ENCODE assay signal across 26 mouse cellular contexts in genomic region chr9:29574548-29574947, GRCm38 (mm10).
A peak's percentile ranks its signal among the peaks of the same experiment; 100 is the strongest.
DNase-seq lines count a peak whose midpoint lies in the region; ATAC-seq and TF ChIP-seq lines count a peak whose summit lies in the region.
"Had no signal": no experiment of that assay in that cellular context is flagged by ENCODE, and none has a peak within 500 bp of the region (broad histone marks: within the 10 kb centered on the region; RNA-seq: fewer than 3 reads in every experiment).

No protein-coding gene starts in this region.

- no peak overlapping the region for H3K4me2 ChIP-seq in midbrain, postnatal 0 days (ENCODE audit: low read depth, low read length, poor library complexity, severe bottlenecking)
- H3K4me2 ChIP-seq in midbrain, embryonic 14.5 days (ENCODE audit: low read length): no peak overlapping the region
- H3K4me2 ChIP-seq: embryonic facial prominence, embryonic 13.5 days; forebrain, embryonic 12.5 days; forebrain, embryonic 15.5 days; heart, embryonic 13.5 days; hindbrain, embryonic 14.5 days had no signal

- 86% methylated on average over 5 of the region's 5 CpGs for WGBS in midbrain, postnatal 0 days
- WGBS in midbrain, embryonic 14.5 days: 88% methylated on average over 5 of the region's 5 CpGs

- peak; percentile 72 for DNase-seq in cerebellum, adult 11 months
- DNase-seq in cerebellum, adult 18-20 months: peak; percentile 73 to 76
- peak; percentile 97 for DNase-seq in cerebellum, adult 9-10 months
- DNase-seq in cerebellum, postnatal 25 days: peak; percentile 66 to 68
- DNase-seq in midbrain, postnatal 0 days (ENCODE audit: low spot score): no peak
- DNase-seq in kidney, adult 11 months: no peak
- no peak for DNase-seq in yolk sac, embryonic 10.5 days (ENCODE audit: low spot score)
- DNase-seq in midbrain, embryonic 14.5 days: no peak
- DNase-seq: adrenal gland, adult 2 months; adrenal gland, postnatal 14 days; embryo, embryonic 11 days; gastrocnemius, postnatal 25 days; heart, adult 18-20 months; heart, postnatal 14 days; heart, postnatal 4 days had no signal

- H3K4me1 ChIP-seq in midbrain, postnatal 0 days (ENCODE audit: insufficient read depth, low read length): peaks cover 4% of the 10 kb centered on the region
- no peaks in the 10 kb centered on the region for H3K4me1 ChIP-seq in midbrain, embryonic 14.5 days (ENCODE audit: control insufficient read depth, insufficient read depth, low read length)
- H3K4me1 ChIP-seq: embryonic facial prominence, embryonic 10.5 days; embryonic facial prominence, embryonic 13.5 days had no signal

- no peaks in the 10 kb centered on the region for H3K36me3 ChIP-seq in midbrain, postnatal 0 days (ENCODE audit: insufficient read depth, low read length)
- no peaks in the 10 kb centered on the region for H3K36me3 ChIP-seq in midbrain, embryonic 14.5 days (ENCODE audit: control insufficient read depth, insufficient read depth, low read length)
- H3K36me3 ChIP-seq: embryonic facial prominence, embryonic 10.5 days; embryonic facial prominence, embryonic 13.5 days; forebrain, embryonic 12.5 days; forebrain, embryonic 15.5 days; heart, embryonic 13.5 days had no signal

- H3K27ac ChIP-seq in midbrain, postnatal 0 days (ENCODE audit: low read depth, low read length): no peak overlapping the region
- H3K27ac ChIP-seq in midbrain, embryonic 14.5 days (replicated peaks; ENCODE audit: low read depth, low read length): no peak overlapping the region
- H3K27ac ChIP-seq: embryonic facial prominence, embryonic 10.5 days; embryonic facial prominence, embryonic 13.5 days; forebrain, embryonic 12.5 days; forebrain, embryonic 15.5 days; heart, embryonic 13.5 days; hindbrain, embryonic 14.5 days; hindbrain, postnatal 0 days had no signal

- H3K9ac ChIP-seq in midbrain, postnatal 0 days (replicated peaks; ENCODE audit: low read length, poor library complexity, severe bottlenecking): no peak overlapping the region
- no peak overlapping the region for H3K9ac ChIP-seq in midbrain, embryonic 14.5 days (replicated peaks; ENCODE audit: low read length)
- H3K9ac ChIP-seq: embryonic facial prominence, embryonic 13.5 days; forebrain, embryonic 12.5 days; forebrain, embryonic 15.5 days; heart, embryonic 13.5 days; hindbrain, embryonic 14.5 days had no signal

- TF ChIP-seq CTCF in midbrain, postnatal 0 days (IDR thresholded peaks at IDR 0.05): no peak

- ATAC-seq in midbrain, postnatal 0 days (ENCODE audit: low FRiP score): no peak
- no peak for ATAC-seq in midbrain, embryonic 14.5 days (ENCODE audit: low FRiP score, low TSS enrichment)
- ATAC-seq: CD4-positive, CD25-positive, alpha-beta regulatory T cell, adult 4 months; forebrain, embryonic 15.5 days; hindbrain, postnatal 0 days; inflammation-experienced regulatory T-cells, adult 6 months; intestine, embryonic 16.5 days had no signal

- H3K27me3 ChIP-seq in midbrain, postnatal 0 days (ENCODE audit: insufficient read depth, low read length): no peaks in the 10 kb centered on the region
- no peaks in the 10 kb centered on the region for H3K27me3 ChIP-seq in midbrain, embryonic 14.5 days (ENCODE audit: control insufficient read depth, insufficient read depth, low read length)
- H3K27me3 ChIP-seq: embryonic facial prominence, embryonic 13.5 days; forebrain, embryonic 12.5 days; forebrain, embryonic 15.5 days; heart, embryonic 13.5 days had no signal

- H3K9me3 ChIP-seq in midbrain, postnatal 0 days (ENCODE audit: low read length): no peaks in the 10 kb centered on the region
- no peaks in the 10 kb centered on the region for H3K9me3 ChIP-seq in midbrain, embryonic 14.5 days (ENCODE audit: control insufficient read depth, low read length)
- H3K9me3 ChIP-seq: embryonic facial prominence, embryonic 10.5 days; embryonic facial prominence, embryonic 13.5 days; forebrain, embryonic 12.5 days; forebrain, embryonic 15.5 days; heart, embryonic 13.5 days had no signal

- H3K4me3 ChIP-seq in midbrain, postnatal 0 days (ENCODE audit: low read depth, low read length): no peak overlapping the region
- H3K4me3 ChIP-seq in midbrain, embryonic 14.5 days (replicated peaks; ENCODE audit: low read depth, low read length): no peak overlapping the region
- H3K4me3 ChIP-seq: embryonic facial prominence, embryonic 10.5 days; embryonic facial prominence, embryonic 13.5 days; erythroblast, embryonic 14.5 days; forebrain, embryonic 12.5 days; forebrain, embryonic 15.5 days; heart, embryonic 13.5 days had no signal

Comparison
In these comparisons a context has a peak if more than half of its experiments do, and no peak if none do; other contexts are left out.
1. DNase-seq: peak in cerebellum, adult 11 months (single experiment), cerebellum, adult 18-20 months (2 of 2), cerebellum, adult 9-10 months (single experiment) and cerebellum, postnatal 25 days (2 of 2); none in midbrain, postnatal 0 days (single experiment), kidney, adult 11 months (single experiment), yolk sac, embryonic 10.5 days (single experiment) and midbrain, embryonic 14.5 days (single experiment).